Mouse (Mus musculus): ENCODE measurements at regions not wholly inside any gene's neighbourhood (a gene's known extent, or its start where the extent isn't known, plus 50 kb on each side); places are given as distances from the start of the nearest gene placed in this dataset.

DNA sequence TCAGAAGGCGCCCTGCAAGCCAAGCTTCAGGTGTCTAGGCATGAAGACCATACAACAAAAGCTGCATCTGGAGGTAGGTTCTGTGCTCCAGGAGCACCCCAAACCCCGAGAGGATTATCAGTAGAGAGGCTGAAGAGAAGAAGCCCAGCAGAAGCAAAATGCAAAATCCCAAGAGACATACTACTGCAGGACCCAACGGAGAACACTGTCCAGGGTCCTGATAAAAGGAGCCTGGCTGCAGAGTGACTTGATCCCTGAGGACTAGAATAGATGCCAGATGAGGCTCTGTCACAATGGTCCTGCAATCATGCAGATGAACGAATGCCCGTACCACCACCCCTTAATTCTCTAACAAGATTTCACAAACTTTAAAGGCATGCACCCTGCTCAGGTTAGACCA, 455.0 kb upstream of the Kdm8 start:
- no peak overlapping the region for H3K9ac ChIP-seq (ENCODE audit: low read depth, low read length)
- H3K4me1 ChIP-seq (ENCODE audit: control insufficient read depth, low read depth, low read length) = no peaks in the 10 kb centered on the region
- no peaks in the 10 kb centered on the region for H3K9me3 ChIP-seq (replicated peaks; ENCODE audit: control insufficient read depth, low read length)
- 50% methylated on average over 5 of the region's 5 CpGs for WGBS (ENCODE audit: insufficient replicate concordance)
- H3K36me3 ChIP-seq (ENCODE audit: control insufficient read depth, insufficient read depth) = no peaks in the 10 kb centered on the region
- no peak for ATAC-seq (ENCODE audit: low read depth)
- no peak overlapping the region for H3K4me2 ChIP-seq (ENCODE audit: low read depth, low read length)
- no peak overlapping the region for H3K27ac ChIP-seq (ENCODE audit: low read length)
- no peak overlapping the region for H3K4me3 ChIP-seq (ENCODE audit: low read depth, low read length)
- H3K27me3 ChIP-seq (ENCODE audit: control insufficient read depth, insufficient read depth, low read depth, low read length) = no peaks in the 10 kb centered on the region

DNA sequence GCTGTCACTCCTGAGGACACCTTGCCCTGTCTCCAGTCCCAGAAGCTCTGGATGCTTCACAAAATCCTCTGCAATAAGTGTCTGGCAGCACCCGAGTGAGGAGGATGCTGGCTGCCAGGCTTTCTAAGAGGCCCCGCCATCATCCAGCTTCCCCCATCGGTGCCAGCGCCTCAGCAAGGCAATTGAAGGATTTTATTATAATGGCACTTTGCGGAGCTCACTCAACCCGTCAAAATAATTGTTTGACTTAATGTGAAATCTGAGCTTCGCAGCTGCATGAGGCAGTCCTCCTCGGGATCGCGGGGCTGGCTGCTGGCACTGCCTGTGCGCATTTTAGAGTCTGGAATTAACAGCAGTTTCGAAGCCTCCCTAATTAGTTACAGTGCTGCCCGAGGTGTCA, 453.8 kb upstream of the Kdm8 start:
- Histone ChIP-seq H3K36me3 (ENCODE audit: control insufficient read depth, insufficient read depth) (no peaks in the 10 kb centered on the region), H3K4me1 (ENCODE audit: control insufficient read depth, low read depth, low read length) (no peaks in the 10 kb centered on the region), H3K9ac (ENCODE audit: low read depth, low read length) (no peak overlapping the region), H3K9me3 (replicated peaks; ENCODE audit: control insufficient read depth, low read length) (no peaks in the 10 kb centered on the region), H3K4me2 (ENCODE audit: low read depth, low read length) (no peak overlapping the region), H3K4me3 (ENCODE audit: low read depth, low read length) (no peak overlapping the region), H3K27ac (ENCODE audit: low read length) (no peak overlapping the region), H3K27me3 (ENCODE audit: control insufficient read depth, insufficient read depth, low read depth, low read length) (no peaks in the 10 kb centered on the region)
- 54% methylated on average over 13 of the region's 13 CpGs for WGBS (ENCODE audit: insufficient replicate concordance)
- ATAC-seq (ENCODE audit: low read depth) = no peak

DNA sequence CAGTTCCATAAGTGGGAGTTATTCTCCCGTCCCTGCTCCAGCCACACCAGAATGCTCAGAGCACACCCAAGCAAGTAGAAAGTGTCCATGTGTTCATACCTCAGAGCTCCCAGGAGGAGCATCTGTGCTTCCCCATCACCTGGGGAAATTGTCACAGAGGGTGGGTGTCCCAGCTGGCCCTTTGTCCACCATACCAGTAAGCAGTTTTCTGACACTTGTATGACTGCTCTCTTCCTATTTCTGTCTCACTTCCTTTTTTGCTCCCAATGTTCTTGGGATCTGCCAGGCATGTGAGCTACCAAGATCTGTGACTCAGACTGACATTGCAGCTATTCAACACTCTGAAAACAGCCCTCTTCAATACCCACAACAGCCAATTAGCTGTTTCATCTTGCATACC, 447.9 kb upstream of the Kdm8 start:
- WGBS (ENCODE audit: insufficient replicate concordance) = 46% methylated on average over 1 of the region's 1 CpGs
- H3K27me3 ChIP-seq (ENCODE audit: control insufficient read depth, insufficient read depth, low read depth, low read length) = no peaks in the 10 kb centered on the region

DNA sequence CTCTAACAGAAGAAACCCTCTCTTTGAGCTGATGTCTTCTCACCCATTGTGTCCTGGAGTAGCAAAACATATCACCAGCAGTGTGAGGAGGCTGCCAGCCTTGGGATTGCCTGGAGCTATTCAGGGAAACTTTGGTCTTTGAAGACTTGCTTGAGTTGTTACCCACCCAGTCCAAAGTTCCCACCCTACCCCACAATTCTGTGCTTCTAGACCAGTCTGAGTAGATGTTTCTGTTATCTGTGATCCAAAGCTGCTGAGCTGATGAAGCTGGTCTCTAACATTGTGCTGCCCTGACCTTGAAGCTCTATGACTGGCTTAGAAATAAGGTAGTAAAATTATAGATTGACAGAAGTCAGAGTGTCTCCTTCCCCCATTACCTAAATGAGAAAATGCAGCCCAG, 443.8 kb upstream of the Kdm8 start:
- no peaks in the 10 kb centered on the region for H3K9me3 ChIP-seq (replicated peaks; ENCODE audit: control insufficient read depth, low read length)
- H3K27me3 ChIP-seq (ENCODE audit: control insufficient read depth, insufficient read depth, low read depth, low read length) = no peaks in the 10 kb centered on the region
- no peak overlapping the region for H3K4me3 ChIP-seq (ENCODE audit: low read depth, low read length)
- no peak overlapping the region for H3K9ac ChIP-seq (ENCODE audit: low read depth, low read length)
- no peaks in the 10 kb centered on the region for H3K36me3 ChIP-seq (ENCODE audit: control insufficient read depth, insufficient read depth)
- no peak overlapping the region for H3K4me2 ChIP-seq (ENCODE audit: low read depth, low read length)
- H3K27ac ChIP-seq (ENCODE audit: low read length) = no peak overlapping the region
- ATAC-seq (ENCODE audit: low read depth) = no peak
- H3K4me1 ChIP-seq (ENCODE audit: control insufficient read depth, low read depth, low read length) = no peaks in the 10 kb centered on the region

More for the DNA sequence above, 447.9 kb upstream of the Kdm8 start:
- no peak for ATAC-seq (ENCODE audit: low read depth)
- H3K4me1 ChIP-seq (ENCODE audit: control insufficient read depth, low read depth, low read length) = no peaks in the 10 kb centered on the region
- H3K36me3 ChIP-seq (ENCODE audit: control insufficient read depth, insufficient read depth) = no peaks in the 10 kb centered on the region
- no peaks in the 10 kb centered on the region for H3K9me3 ChIP-seq (replicated peaks; ENCODE audit: control insufficient read depth, low read length)
- no peak overlapping the region for H3K9ac ChIP-seq (ENCODE audit: low read depth, low read length)
- no peak overlapping the region for H3K4me3 ChIP-seq (ENCODE audit: low read depth, low read length)
- no peak overlapping the region for H3K4me2 ChIP-seq (ENCODE audit: low read depth, low read length)
- no peak overlapping the region for H3K27ac ChIP-seq (ENCODE audit: low read length)

DNA sequence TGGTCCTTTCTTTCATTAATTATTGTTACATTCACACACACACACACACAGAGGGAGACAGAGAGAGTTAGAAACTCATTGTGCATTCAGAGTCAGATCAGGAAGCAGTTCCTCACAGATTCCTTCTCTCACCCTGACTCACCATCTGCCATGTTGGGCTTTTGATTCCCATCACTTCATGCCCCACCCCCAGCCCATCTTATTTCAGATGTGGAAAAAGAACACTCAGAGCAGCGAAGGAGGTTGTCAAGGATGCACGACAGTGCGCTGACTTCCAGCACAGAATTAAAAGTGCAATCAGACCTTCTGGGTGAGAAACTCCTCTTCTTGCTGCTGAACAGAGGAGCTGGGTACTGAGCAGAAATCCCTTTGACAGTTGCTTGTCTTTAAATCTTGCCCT, 438.8 kb upstream of the Kdm8 start:
- H3K4me3 ChIP-seq (ENCODE audit: low read depth, low read length) = no peak overlapping the region
- no peaks in the 10 kb centered on the region for H3K27me3 ChIP-seq (ENCODE audit: control insufficient read depth, insufficient read depth, low read depth, low read length)
- no peak overlapping the region for H3K4me2 ChIP-seq (ENCODE audit: low read depth, low read length)
- no peak overlapping the region for H3K27ac ChIP-seq (ENCODE audit: low read length)
- no peak for ATAC-seq (ENCODE audit: low read depth)
- 74% methylated on average over 3 of the region's 3 CpGs for WGBS (ENCODE audit: insufficient replicate concordance)
- H3K4me1 ChIP-seq (ENCODE audit: control insufficient read depth, low read depth, low read length) = no peaks in the 10 kb centered on the region
- no peaks in the 10 kb centered on the region for H3K36me3 ChIP-seq (ENCODE audit: control insufficient read depth, insufficient read depth)
- H3K9me3 ChIP-seq (replicated peaks; ENCODE audit: control insufficient read depth, low read length) = no peaks in the 10 kb centered on the region
- no peak overlapping the region for H3K9ac ChIP-seq (ENCODE audit: low read depth, low read length)

DNA sequence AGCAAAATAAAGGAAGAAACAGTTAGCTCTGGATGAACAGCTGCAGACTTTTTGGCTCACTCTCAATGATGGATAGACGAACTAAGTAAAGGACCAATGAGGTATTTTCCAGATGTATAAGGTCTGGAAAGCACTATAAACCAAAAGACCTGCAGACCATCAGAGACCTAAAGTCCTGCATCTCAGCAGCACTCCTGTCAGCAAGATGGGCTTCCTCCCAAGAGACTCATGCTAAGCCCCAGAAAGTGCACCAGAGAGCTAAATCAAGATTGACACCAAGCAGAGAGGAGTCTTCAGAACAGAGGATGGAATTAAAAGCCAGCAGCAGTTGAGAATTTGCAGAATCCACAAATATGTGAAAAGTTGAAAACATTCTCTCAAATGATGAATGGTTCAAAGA, 425.2 kb upstream of the Kdm8 start:
- no peak overlapping the region for H3K4me2 ChIP-seq (ENCODE audit: low read depth, low read length)
- ATAC-seq (ENCODE audit: low read depth) = no peak
- 39% methylated on average over 1 of the region's 1 CpGs for WGBS (ENCODE audit: insufficient replicate concordance)

DNA sequence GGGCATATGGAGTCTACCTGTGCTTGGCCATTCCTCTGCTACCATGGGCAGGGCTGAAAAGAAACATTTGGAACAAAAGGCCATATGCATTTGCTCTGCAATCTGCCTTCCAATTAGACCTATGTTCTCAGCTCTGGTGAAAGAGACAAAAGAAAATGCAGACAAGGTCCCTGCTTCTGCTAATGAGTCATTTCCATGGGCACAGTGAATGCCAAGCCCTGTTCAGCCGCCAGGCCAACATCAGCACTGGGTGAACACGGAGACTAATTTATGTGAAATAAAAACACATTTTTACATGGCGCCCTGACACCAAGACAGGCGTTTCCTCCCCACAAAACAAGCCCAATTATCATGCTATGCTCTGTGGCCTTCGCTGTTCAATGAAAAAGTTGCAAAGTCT, 419.5 kb upstream of the Kdm8 start:
- H3K9me3 ChIP-seq (replicated peaks; ENCODE audit: control insufficient read depth, low read length) = no peaks in the 10 kb centered on the region; the same call in 1 of the 2 replicates
- no peaks in the 10 kb centered on the region for H3K36me3 ChIP-seq (ENCODE audit: control insufficient read depth, insufficient read depth)
- no peaks in the 10 kb centered on the region for H3K27me3 ChIP-seq (ENCODE audit: control insufficient read depth, insufficient read depth, low read depth, low read length)
- H3K4me3 ChIP-seq (ENCODE audit: low read depth, low read length) = no peak overlapping the region
- no peak overlapping the region for H3K27ac ChIP-seq (ENCODE audit: low read length)
- no peak for ATAC-seq (ENCODE audit: low read depth)
- 48% methylated on average over 5 of the region's 5 CpGs for WGBS (ENCODE audit: insufficient replicate concordance)
- no peaks in the 10 kb centered on the region for H3K4me1 ChIP-seq (ENCODE audit: control insufficient read depth, low read depth, low read length)
- no peak overlapping the region for H3K4me2 ChIP-seq (ENCODE audit: low read depth, low read length)
- no peak overlapping the region for H3K9ac ChIP-seq (ENCODE audit: low read depth, low read length)

More for the DNA sequence above, 425.2 kb upstream of the Kdm8 start:
- Histone ChIP-seq H3K27me3 (ENCODE audit: control insufficient read depth, insufficient read depth, low read depth, low read length) (no peaks in the 10 kb centered on the region), H3K4me3 (ENCODE audit: low read depth, low read length) (no peak overlapping the region), H3K9ac (ENCODE audit: low read depth, low read length) (no peak overlapping the region), H3K27ac (ENCODE audit: low read length) (no peak overlapping the region), H3K4me1 (ENCODE audit: control insufficient read depth, low read depth, low read length) (no peaks in the 10 kb centered on the region), H3K9me3 (replicated peaks; ENCODE audit: control insufficient read depth, low read length) (no peaks in the 10 kb centered on the region), H3K36me3 (ENCODE audit: control insufficient read depth, insufficient read depth) (no peaks in the 10 kb centered on the region)

DNA sequence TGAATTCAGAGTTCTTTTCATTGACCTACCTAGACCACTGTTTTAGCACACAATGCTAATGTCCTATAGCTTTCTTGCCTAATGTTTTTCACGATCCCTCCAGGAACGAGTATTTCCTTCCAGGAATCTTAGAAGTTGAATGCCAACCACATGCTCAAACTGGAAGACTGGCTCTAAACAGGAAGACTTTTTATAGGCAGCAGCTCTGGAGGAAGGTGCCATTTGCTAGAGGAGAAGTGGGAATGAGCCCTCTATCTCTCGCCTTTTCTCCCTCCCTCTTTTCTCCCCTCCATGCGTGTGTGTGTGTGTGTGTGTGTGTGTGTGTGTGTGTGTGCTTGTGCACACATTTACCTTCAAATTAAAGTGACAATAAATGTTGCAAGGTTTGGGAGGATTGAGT, 410.7 kb upstream of the Kdm8 start:
- H3K9ac ChIP-seq (ENCODE audit: low read depth, low read length) = no peak overlapping the region
- H3K4me2 ChIP-seq (ENCODE audit: low read depth, low read length) = no peak overlapping the region
- no peaks in the 10 kb centered on the region; the same call in 1 of the 2 replicates for H3K9me3 ChIP-seq (replicated peaks; ENCODE audit: control insufficient read depth, low read length)
- no peaks in the 10 kb centered on the region for H3K27me3 ChIP-seq (ENCODE audit: control insufficient read depth, insufficient read depth, low read depth, low read length)
- H3K36me3 ChIP-seq (ENCODE audit: control insufficient read depth, insufficient read depth) = no peaks in the 10 kb centered on the region
- WGBS (ENCODE audit: insufficient replicate concordance) = 60% methylated on average over 4 of the region's 4 CpGs
- no peaks in the 10 kb centered on the region for H3K4me1 ChIP-seq (ENCODE audit: control insufficient read depth, low read depth, low read length)
- no peak overlapping the region for H3K27ac ChIP-seq (ENCODE audit: low read length)
- H3K4me3 ChIP-seq (ENCODE audit: low read depth, low read length) = no peak overlapping the region
- no peak for ATAC-seq (ENCODE audit: low read depth)

DNA sequence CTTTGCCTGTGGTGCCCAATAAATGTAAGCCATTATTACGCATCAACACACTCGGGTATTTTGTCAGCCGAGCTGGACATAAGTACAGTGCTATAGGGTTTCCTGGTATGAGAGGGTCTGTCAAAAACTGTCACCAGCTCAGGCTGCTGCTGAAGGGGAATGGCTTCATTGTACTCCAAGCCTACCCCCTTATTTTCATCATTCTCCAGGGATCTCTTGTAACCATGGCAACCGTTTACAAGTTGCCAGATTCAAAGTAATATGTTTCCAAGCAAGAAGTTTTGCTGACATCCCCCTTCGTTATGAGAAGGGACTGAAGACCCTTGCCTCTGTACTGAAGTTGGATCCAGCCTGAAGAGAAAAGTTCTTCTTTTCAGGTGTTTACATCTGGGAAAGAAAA, 410.3 kb upstream of the Kdm8 start:
- Histone ChIP-seq H3K27me3 (ENCODE audit: control insufficient read depth, insufficient read depth, low read depth, low read length) (no peaks in the 10 kb centered on the region), H3K4me2 (ENCODE audit: low read depth, low read length) (no peak overlapping the region), H3K36me3 (ENCODE audit: control insufficient read depth, insufficient read depth) (no peaks in the 10 kb centered on the region), H3K4me3 (ENCODE audit: low read depth, low read length) (no peak overlapping the region), H3K27ac (ENCODE audit: low read length) (no peak overlapping the region), H3K4me1 (ENCODE audit: control insufficient read depth, low read depth, low read length) (no peaks in the 10 kb centered on the region), H3K9ac (ENCODE audit: low read depth, low read length) (no peak overlapping the region), H3K9me3 (replicated peaks; ENCODE audit: control insufficient read depth, low read length) (no peaks in the 10 kb centered on the region; the same call in 1 of the 2 replicates)
- ATAC-seq (ENCODE audit: low read depth) = no peak
- 69% methylated on average over 5 of the region's 5 CpGs for WGBS (ENCODE audit: insufficient replicate concordance)

Measured in liver, embryonic 16.5 days (tissue).